Mouse (Mus musculus): ENCODE measurements around the gene Gm21976. TPM values are rescaled to one million over a fixed set of nuclear protein-coding genes. Genes with fewer than 3 reads are reported as not detected.

The Gm21976 gene
- not detected for polyA plus RNA-seq (2017; shearing (Covaris generic))

DNA sequence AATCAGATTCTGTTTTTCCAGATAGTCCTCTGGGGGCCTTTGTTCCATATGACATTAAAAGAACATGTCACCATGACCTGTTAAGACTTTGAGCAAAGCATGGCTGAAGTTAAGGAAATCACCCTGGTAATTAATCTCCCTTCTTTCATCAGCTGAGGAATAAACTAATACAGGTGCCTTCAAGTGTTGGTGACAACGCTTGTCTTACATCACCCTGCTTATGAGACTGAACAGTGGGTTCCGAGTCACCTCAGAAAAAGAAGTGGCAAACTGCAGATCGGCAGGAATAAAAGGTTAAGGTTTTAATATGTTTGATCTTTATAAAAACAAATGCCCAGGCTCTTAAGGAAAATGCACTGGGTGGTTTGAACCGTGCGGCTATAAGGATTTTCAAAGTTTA is at the start of gene Gm21976:
TSS of gene Gm21976 (plus strand) at position 202 of the 400 bp plus-strand sequence.

DNA sequence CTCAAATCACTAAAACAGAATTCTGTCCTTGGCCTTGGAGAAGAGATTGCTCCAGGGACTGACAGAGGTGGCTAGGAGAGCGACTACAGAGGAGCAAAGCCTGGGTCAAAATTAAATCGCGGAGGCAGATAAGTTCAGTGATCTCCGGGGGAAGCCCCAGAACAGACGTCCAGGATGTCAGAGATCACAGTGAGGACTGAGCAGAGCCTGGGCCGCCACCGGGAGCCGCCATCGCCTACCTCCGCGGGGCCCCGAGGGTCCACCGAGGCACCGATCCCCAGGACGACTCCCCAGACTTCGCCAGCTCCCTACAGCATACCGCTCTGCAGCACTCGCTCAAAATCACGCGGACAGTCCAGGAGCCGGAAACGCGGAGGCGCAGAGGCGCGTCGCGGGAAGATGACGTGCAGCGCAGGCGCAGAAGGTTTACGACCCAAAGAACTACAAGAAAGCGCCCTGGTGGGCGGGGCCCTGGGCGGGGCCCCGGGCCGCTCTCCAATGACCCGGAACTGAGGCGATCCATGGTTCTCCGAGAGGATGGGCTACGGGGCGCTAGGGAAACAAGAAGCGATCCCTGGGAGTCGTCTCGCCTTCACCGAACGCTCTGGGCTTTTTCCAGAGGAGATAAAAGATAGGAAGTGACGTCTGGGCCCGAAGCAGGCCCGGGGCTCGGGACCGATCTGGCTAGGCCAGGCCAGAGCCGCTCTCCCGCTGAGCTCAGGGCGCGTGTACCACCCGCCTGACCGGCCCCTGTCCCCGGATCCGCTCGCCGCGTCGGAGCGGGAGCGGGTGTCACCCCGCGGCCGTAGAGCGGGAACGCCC is 16.8 kb upstream of the Gm21976 start, which contains the start of the genes Utp15 and Ankra2:
TSS of gene Utp15 (minus strand) at position 406 of the 822 bp plus-strand sequence.
TSS of gene Ankra2 (plus strand) at position 439 of the 822 bp plus-strand sequence.

GRCm38 (mm10) chr13:98316480-98317245 is 37.0 kb downstream of the Gm21976 start, which contains the start of gene Btf3:
Gene Btf3, minus strand, starts transcription at chr13:98317006.

GRCm38 (mm10) chr13:98354090-98354801 is 74.6 kb downstream of the Gm21976 start, which contains the start of gene Foxd1:
Gene Foxd1, plus strand, starts transcription at chr13:98354242.

Other genes with a start within 250 kb of the Gm21976 start
- 0.05 TPM for gene Arhgef28, start 73.4 kb upstream of the Gm21976 start, polyA plus RNA-seq (2017; shearing (Covaris generic))
- 42.2 TPM for gene Utp15, start 16.8 kb upstream of the Gm21976 start, polyA plus RNA-seq (2017; shearing (Covaris generic))
- gene Ankra2, start 16.8 kb upstream of the Gm21976 start, polyA plus RNA-seq (2017; shearing (Covaris generic)): 59.2 TPM
- 586 TPM for gene Btf3, start 37.1 kb downstream of the Gm21976 start, polyA plus RNA-seq (2017; shearing (Covaris generic))
- 0.04 TPM for gene Foxd1, start 74.4 kb downstream of the Gm21976 start, polyA plus RNA-seq (2017; shearing (Covaris generic))
- 0.37 TPM for gene Gm10320, start 212.1 kb downstream of the Gm21976 start, polyA plus RNA-seq (2017; shearing (Covaris generic))

Data from CD4-positive, CD25-positive, alpha-beta regulatory T cell (primary cell).